Mouse (Mus musculus) CH12.LX (cell line): ENCODE data around the gene Rom1. TPM values are rescaled to one million over a fixed set of nuclear protein-coding genes. Genes with fewer than 3 reads are reported as not detected.

Experiments used
- DNase-seq: peaks from one replicate; pipeline ENCODE4 v3.0.0-alpha.2; 2013; ENCODE audit errors: extremely low read depth
- H3K27ac ChIP-seq: 2 replicates; pipeline ENCODE4 v1.5.1; 2012; ENCODE audit warnings: low read depth, mild to moderate bottlenecking, control low read depth, moderate library complexity; ENCODE audit not compliant: insufficient read depth
- H3K27me3 ChIP-seq: replicated peaks from 2 replicates; pipeline ENCODE3; 2012; ENCODE audit warnings: inconsistent platforms
- H3K36me3 ChIP-seq, 2 experiments: replicated peaks in 1 of 2; 2 replicates each; pipeline versions ENCODE3 to v1.6.1; 2012; ENCODE audit warnings: inconsistent platforms in 1 of 2, low read length in 1 of 2, mild to moderate bottlenecking in 1 of 2, mixed read lengths in 1 of 2, moderate library complexity in 1 of 2; ENCODE audit not compliant: control insufficient read depth in 1 of 2, insufficient read depth in 1 of 2
- H3K4me1 ChIP-seq, 2 experiments: 2 replicates each; pipeline ENCODE4 v1.6.1; 2012; ENCODE audit warnings: inconsistent platforms in 1 of 2, moderate library complexity in 1 of 2; ENCODE audit not compliant: insufficient read depth in 2 of 2, control insufficient read depth in 1 of 2
- H3K4me2 ChIP-seq: 2 replicates; pipeline ENCODE4 v1.6.1; 2012; ENCODE audit warnings: low read depth, mild to moderate bottlenecking, control low read depth; ENCODE audit not compliant: poor library complexity, insufficient read depth, severe bottlenecking
- H3K4me3 ChIP-seq, 3 experiments: fragments of 150-350 bp in 1 of 3; sonication (generic) in 1 of 3; replicated peaks in 1 of 3; 2 replicates each; pipeline versions ENCODE3 to v1.5.1; 2011 to 2012; ENCODE audit warnings: low read depth in 2 of 3, low read length in 2 of 3, mild to moderate bottlenecking in 2 of 3, moderate library complexity in 2 of 3, control low read depth in 1 of 3, improper control_type of control experiment in 1 of 3, inconsistent platforms in 1 of 3, mixed read lengths in 1 of 3; ENCODE audit not compliant: poor library complexity in 1 of 3
- H3K79me2 ChIP-seq: replicated peaks from 2 replicates; pipeline ENCODE4 v1.6.1; 2012; ENCODE audit warnings: mild to moderate bottlenecking, moderate library complexity; ENCODE audit not compliant: control insufficient read depth, poor library complexity, insufficient read depth, severe bottlenecking; ENCODE audit errors: extremely low read depth
- H3K9ac ChIP-seq: 2 replicates; pipeline ENCODE4 v1.6.1; 2012; ENCODE audit warnings: low read depth, mild to moderate bottlenecking, control low read depth, moderate library complexity; ENCODE audit not compliant: insufficient read depth
- H3K9me3 ChIP-seq: replicated peaks from 2 replicates; pipeline ENCODE3; 2012; ENCODE audit warnings: low read length, inconsistent platforms, mixed read lengths
- BHLHE40 ChIP-seq: IDR thresholded peaks from 2 replicates; pipeline ENCODE4 v1.6.1; 2011; ENCODE audit warnings: mild to moderate bottlenecking, low read depth, low read length, improper control_type of control experiment
- CHD1 ChIP-seq: IDR thresholded peaks from 2 replicates; pipeline ENCODE4 v1.6.1; 2012; ENCODE audit warnings: low read depth, low read length, improper control_type of control experiment, inconsistent platforms
- CHD2 ChIP-seq: IDR thresholded peaks from 2 replicates; pipeline ENCODE4 v1.6.1; 2011; ENCODE audit warnings: low read length, improper control_type of control experiment
- CTCF ChIP-seq, 2 experiments: IDR thresholded peaks in 1 of 2; conservative IDR thresholded peaks in 1 of 2; 2 replicates each; pipeline ENCODE4 v1.5.1; 2011 to 2012; ENCODE audit warnings: low read depth in 2 of 2, low read length in 2 of 2, improper control_type of control experiment in 1 of 2, inconsistent platforms in 1 of 2, mild to moderate bottlenecking in 1 of 2, moderate library complexity in 1 of 2
- E2F4 ChIP-seq: IDR thresholded peaks from 2 replicates; pipeline ENCODE4 v1.6.1; 2011; ENCODE audit warnings: low read depth, low read length, improper control_type of control experiment; ENCODE audit not compliant: insufficient replicate concordance
- ELF1 ChIP-seq: IDR thresholded peaks from 2 replicates; pipeline ENCODE4 v1.6.1; 2014; ENCODE audit warnings: low read depth, mild to moderate bottlenecking, inconsistent platforms, low read length, improper control_type of control experiment
- ETS1 ChIP-seq: conservative IDR thresholded peaks from 2 replicates; pipeline ENCODE4 v1.6.1; 2012; ENCODE audit warnings: low read depth, mild to moderate bottlenecking, inconsistent platforms, low read length, improper control_type of control experiment, moderate library complexity
- GABPA ChIP-seq: IDR thresholded peaks from 2 replicates; pipeline ENCODE4 v1.6.1; 2012; ENCODE audit warnings: low read depth, low read length, improper control_type of control experiment, inconsistent platforms; ENCODE audit not compliant: insufficient replicate concordance
- HCFC1 ChIP-seq: IDR thresholded peaks from 2 replicates; pipeline ENCODE4 v1.6.1; 2012; ENCODE audit warnings: low read depth, mild to moderate bottlenecking, inconsistent platforms, low read length, improper control_type of control experiment
- IRF4 ChIP-seq: IDR thresholded peaks from 2 replicates; pipeline ENCODE4 v1.6.1; 2014; ENCODE audit warnings: low read depth, mild to moderate bottlenecking, inconsistent platforms, low read length, improper control_type of control experiment
- JUN ChIP-seq: IDR thresholded peaks from 2 replicates; pipeline ENCODE4 v1.6.1; 2011; ENCODE audit warnings: low read depth, mild to moderate bottlenecking, low read length, improper control_type of control experiment, moderate library complexity; ENCODE audit not compliant: insufficient read depth
- JUND ChIP-seq: conservative IDR thresholded peaks from 2 replicates; pipeline ENCODE4 v1.6.1; 2011; ENCODE audit warnings: low read depth, low read length, improper control_type of control experiment
- KAT2A ChIP-seq: IDR thresholded peaks from 2 replicates; pipeline ENCODE4 v1.6.1; 2012; ENCODE audit warnings: low read length, improper control_type of control experiment, inconsistent platforms; ENCODE audit not compliant: insufficient replicate concordance
- MAX ChIP-seq: IDR thresholded peaks from 2 replicates; pipeline ENCODE4 v1.6.1; 2011; ENCODE audit warnings: low read length, improper control_type of control experiment
- MXI1 ChIP-seq: IDR thresholded peaks from 2 replicates; pipeline ENCODE4 v1.6.1; 2011; ENCODE audit warnings: mild to moderate bottlenecking, low read depth, low read length, improper control_type of control experiment
- MYC ChIP-seq: IDR thresholded peaks from 2 replicates; pipeline ENCODE4 v1.6.1; 2011; ENCODE audit warnings: low read depth, mild to moderate bottlenecking, improper control_type of control experiment, low read length
- NELFE ChIP-seq: IDR thresholded peaks from 2 replicates; pipeline ENCODE4 v1.6.1; 2011; ENCODE audit warnings: low read depth, low read length, improper control_type of control experiment
- NRF1 ChIP-seq: IDR thresholded peaks from 2 replicates; pipeline ENCODE4 v1.6.1; 2014; ENCODE audit warnings: low read depth, mild to moderate bottlenecking, inconsistent platforms, low read length, improper control_type of control experiment, moderate library complexity
- PAX5 ChIP-seq: IDR thresholded peaks from 2 replicates; pipeline ENCODE4 v1.6.1; 2012; ENCODE audit warnings: low read length, inconsistent platforms, mixed read lengths
- POLR2A ChIP-seq: IDR thresholded peaks from 2 replicates; pipeline ENCODE4 v1.6.1; 2011; ENCODE audit warnings: low read depth, mild to moderate bottlenecking, improper control_type of control experiment, low read length
- RAD21 ChIP-seq: IDR thresholded peaks from 2 replicates; pipeline ENCODE4 v1.6.1; 2011; ENCODE audit warnings: low read depth, mild to moderate bottlenecking, low read length, improper control_type of control experiment, moderate library complexity
- RCOR1 ChIP-seq: conservative IDR thresholded peaks from 2 replicates; pipeline ENCODE4 v1.6.1; 2012; ENCODE audit warnings: low read depth, mild to moderate bottlenecking, inconsistent platforms, low read length, improper control_type of control experiment
- SIN3A ChIP-seq: IDR thresholded peaks from 2 replicates; pipeline ENCODE4 v1.6.1; 2012; ENCODE audit warnings: low read length, improper control_type of control experiment, inconsistent platforms
- SMC3 ChIP-seq: IDR thresholded peaks from 2 replicates; pipeline ENCODE4 v1.6.1; 2011; ENCODE audit warnings: low read depth, low read length, improper control_type of control experiment
- TBP ChIP-seq: conservative IDR thresholded peaks from 2 replicates; pipeline ENCODE4 v1.6.1; 2011; ENCODE audit warnings: low read depth, low read length, improper control_type of control experiment
- TCF12 ChIP-seq: IDR thresholded peaks from 2 replicates; pipeline ENCODE4 v1.6.1; 2014; ENCODE audit warnings: low read depth, mild to moderate bottlenecking, inconsistent platforms, low read length, improper control_type of control experiment
- UBTF ChIP-seq: IDR thresholded peaks from 2 replicates; pipeline ENCODE4 v1.6.1; 2012; ENCODE audit warnings: low read depth, mild to moderate bottlenecking, inconsistent platforms, low read length, improper control_type of control experiment, moderate library complexity
- USF1 ChIP-seq: IDR thresholded peaks from 2 replicates; pipeline ENCODE4 v1.6.1; 2014; ENCODE audit warnings: low read depth, mild to moderate bottlenecking, inconsistent platforms, low read length, improper control_type of control experiment
- USF2 ChIP-seq: conservative IDR thresholded peaks from 2 replicates; pipeline ENCODE4 v1.6.1; 2011; ENCODE audit warnings: low read depth, low read length, improper control_type of control experiment
- ZC3H11A ChIP-seq: IDR thresholded peaks from 2 replicates; pipeline ENCODE4 v1.6.1; 2012; ENCODE audit warnings: low read depth, mild to moderate bottlenecking, inconsistent platforms, low read length, improper control_type of control experiment
- ZKSCAN1 ChIP-seq: IDR thresholded peaks from 2 replicates; pipeline ENCODE4 v1.6.1; 2012; ENCODE audit warnings: low read depth, inconsistent platforms, low read length, improper control_type of control experiment, borderline replicate concordance
- ZMIZ1 ChIP-seq: IDR thresholded peaks from 2 replicates; pipeline ENCODE4 v1.6.1; 2012; ENCODE audit warnings: low read depth, mild to moderate bottlenecking, inconsistent platforms, low read length, improper control_type of control experiment
- ZNF384 ChIP-seq: IDR thresholded peaks from 2 replicates; pipeline ENCODE4 v1.6.1; 2012; ENCODE audit warnings: low read depth, low read length, improper control_type of control experiment, inconsistent platforms
- dilution Hi-C: fragments of 300-500 bp; cut with MboI; formaldehyde crosslinking; loops from 2 replicates; pipeline ENCODE4 v1.14.3; 2020; ENCODE audit warnings: low sequenced_read_pairs; ENCODE audit not compliant: extremely low pct_unique_long_range_greater_than_20kb, extremely low pct_ligation_motif_present
- in situ Hi-C: fragments of 300-500 bp; cut with MboI; formaldehyde crosslinking; loops from 3 replicates; pipeline ENCODE4 v1.14.3; 2019; ENCODE audit warnings: low sequenced_read_pairs, low pct_ligation_motif_present, low pct_unique_long_range_greater_than_20kb, mixed read lengths
- polyA plus RNA-seq: library from polyadenylated mRNA; unstranded; fragments of >175 nt; gene quantifications from 2 replicates; pipeline ENCODE4 v1.2.1, GENCODE M21; 2012; ENCODE audit warnings: low read depth; ENCODE audit not compliant: insufficient read length
- total RNA-seq, 2 experiments: library from RNA; depleted of rRNA; stranded (reverse); fragments of 300-350 nt in 1 of 2; fragments of >200 nt in 1 of 2; gene quantifications; 2 replicates each; pipeline ENCODE4 v1.2.3; 2012 to 2014

Rom1 gene
- total and polyA plus RNA-seq, 3 experiments, result 4.2 to 5.6 (median 4.8) TPM

- no peak for TF ChIP-seq RCOR1
These were observed 36.1 kb downstream of the Rom1 start, which contains the start of gene Ints5 (continued) for GRCm38 (mm10) chr19:8892829-8893766.

DNA sequence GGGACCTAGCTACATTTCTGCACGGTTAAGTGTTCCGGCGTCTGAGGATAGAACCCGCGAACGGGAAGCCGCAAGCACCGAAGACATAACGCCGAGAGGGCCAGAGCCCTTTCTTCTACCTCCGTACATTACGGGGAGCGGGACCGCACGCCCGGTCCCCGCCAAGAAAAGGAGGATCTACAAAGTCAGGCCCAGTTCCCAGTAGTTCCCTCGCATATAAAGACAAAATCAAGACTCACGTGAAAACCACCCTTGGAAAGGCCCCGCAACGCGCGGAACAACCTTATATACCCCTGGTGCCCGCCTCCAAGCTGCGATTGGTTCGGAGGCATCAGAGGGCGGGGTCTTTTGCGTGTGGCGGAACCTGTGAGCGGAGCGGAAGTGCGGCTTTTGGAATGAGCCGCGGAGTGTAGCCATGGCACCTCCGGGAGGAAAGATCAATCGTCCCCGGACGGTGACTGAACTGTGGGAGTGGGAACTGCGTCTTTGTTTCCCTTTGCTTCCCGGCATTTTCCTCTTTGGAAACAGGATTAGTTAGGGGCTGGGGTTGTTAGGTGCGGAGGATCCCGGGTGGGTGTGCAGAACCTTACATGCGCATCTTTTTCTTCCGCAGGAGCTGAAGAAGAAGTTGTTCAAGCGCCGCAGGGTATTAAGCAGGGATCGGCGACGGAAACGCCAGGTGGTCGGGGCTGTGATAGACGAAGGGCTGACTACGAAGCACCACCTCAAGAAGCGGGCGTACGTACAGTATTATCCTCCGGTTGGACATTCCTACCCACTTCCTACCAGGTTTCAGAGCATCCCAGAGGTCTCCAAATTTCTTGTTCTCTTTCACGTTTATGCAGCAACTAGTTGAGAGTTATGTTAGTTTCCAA lies 40.4 kb downstream of the Rom1 start, which contains the start of the genes 1810009A15Rik and Gm49416:
Gene 1810009A15Rik, plus strand, starts transcription at position 343 of the 875 bp plus-strand sequence.
Gene Gm49416, plus strand, starts transcription at position 416 of the 875 bp plus-strand sequence.
- no peaks in the 10 kb centered on the region for H3K27me3 ChIP-seq
- peak within 1 kb of the TSS; percentile 66 for H3K4me2 ChIP-seq
- peaks cover 0 to 30% of the 10 kb centered on the region in 2 experiments; a peak in 2 of 4 replicates for H3K4me1 ChIP-seq
- H3K9ac ChIP-seq, result peak within 1 kb of the TSS; percentile 95
- H3K9me3 ChIP-seq, result no peaks in the 10 kb centered on the region
- peak within 1 kb of the TSS; percentile 72 to 81 (median 77) for H3K4me3 ChIP-seq
- in situ Hi-C loops, result no loop called here
- H3K79me2 ChIP-seq, result peaks cover 35% of the 10 kb centered on the region
- peak; percentile 97 for DNase-seq
- dilution Hi-C loops, result no loop called here
- peak within 1 kb of the TSS; percentile 50; the same call in 1 of the 2 replicates for H3K27ac ChIP-seq
- peaks cover 14 to 22% of the 10 kb centered on the region in 2 experiments for H3K36me3 ChIP-seq
- TF ChIP-seq MXI1 (peak; percentile 89), HCFC1 (peak; percentile 81), KAT2A (peak; percentile 67; the same call in 1 of the 2 replicates), TBP (peak; percentile 98), BHLHE40 (peak; percentile 90), UBTF (no peak), CHD2 (no peak), SIN3A (peak; percentile 95), JUND (no peak), USF2 (no peak), ZMIZ1 (peak; percentile 97), NELFE (peak; percentile 99), TCF12 (peak; percentile 93), RAD21 (no peak), CHD1 (no peak; the same call in 1 of the 2 replicates), ZC3H11A (no peak), JUN (no peak), USF1 (no peak), ZKSCAN1 (no peak), POLR2A (peak; percentile 99), ELF1 (peak; percentile 91), RCOR1 (no peak; the same call in 1 of the 2 replicates), GABPA (no peak), ETS1 (0 out of 2 replicates have a peak, but pooled peaks have one; percentile 30), NRF1 (peak; percentile 42), MYC (peak; percentile 74; the same call in 1 of the 2 replicates), CTCF (conservative IDR thresholded peaks at IDR 0.05 in 1 of 2, IDR thresholded peaks at IDR 0.05 in 1 of 2; ENCODE audit: low read depth in 2 of 2, low read length in 2 of 2) (no peak), SMC3 (no peak), MAX (peak; percentile 82), PAX5 (no peak), IRF4 (no peak), E2F4 (peak; percentile 52; the same call in 1 of the 2 replicates), ZNF384 (no peak)
